Mouse (Mus musculus): ENCODE measurements around the gene Gm21093. TPM values are rescaled to one million over a fixed set of nuclear protein-coding genes. Genes with fewer than 3 reads are reported as not detected.
"Not testable (repeated sequence)": the region's sequence is repeated elsewhere in the genome, so short reads cannot be mapped to it uniquely, and the experiment has no call there.

Gene Gm21093
- total RNA-seq (2021) = 1 to 10 TPM; 7.2 to 7.4 TPM
- long read RNA-seq, experiment 1, partial matches to known transcripts = 1 of 5 reads
- long read RNA-seq, experiment 1, other reads (novel, unspliced or antisense) = 4 of 5 reads
- long read RNA-seq, experiment 2, partial matches to known transcripts = 1 of 5 reads
- long read RNA-seq, experiment 2, other reads (novel, unspliced or antisense) = 4 of 5 reads

DNA sequence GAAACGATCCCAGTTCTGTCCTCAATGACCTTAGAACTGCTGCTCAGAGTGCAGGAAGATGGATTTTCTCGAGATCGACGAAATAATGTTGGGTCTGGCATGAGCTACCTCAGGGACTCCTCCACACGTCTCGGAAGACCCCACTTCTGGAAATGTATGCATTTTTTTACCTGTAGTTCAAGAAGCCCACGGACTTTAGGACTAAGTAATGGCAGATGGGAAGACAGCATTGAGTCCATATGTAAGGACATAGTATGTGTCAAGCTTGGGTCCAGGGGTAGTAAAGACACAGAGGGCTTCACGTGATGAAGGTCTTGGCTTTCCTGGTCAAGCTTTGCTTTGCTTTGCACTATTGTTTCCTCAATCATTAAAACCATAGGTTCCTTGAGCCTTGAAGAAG lies at the start of gene Gm21093:
TSS of gene Gm21093 (minus strand) at position 101 of the 400 bp plus-strand sequence.
- DNase-seq (ENCODE audit: low spot score in 2 of 2) = not testable (repeated sequence)

Other genes starting within 250 kb of the Gm21093 start
- not detected for gene Gm21541, start 131.1 kb downstream of the Gm21093 start, total RNA-seq (2021)
- 10 to 100 TPM; 38.4 to 39.2 TPM for gene Gm20878, start 93.2 kb downstream of the Gm21093 start, total RNA-seq (2021)
- 1 to 10 TPM; 5.4 to 5.7 TPM for gene Fam205a4, start 68.7 kb downstream of the Gm21093 start, total RNA-seq (2021)
- gene Gm3893, start 56.5 kb upstream of the Gm21093 start, total RNA-seq (2021) = not detected
- gene Gm13304, start 80.1 kb upstream of the Gm21093 start, total RNA-seq (2021) = 10 to 100 TPM; 36.2 to 38.3 TPM
- gene Gm13306, start 118.7 kb upstream of the Gm21093 start, total RNA-seq (2021) = 10 to 100 TPM; 30.1 to 33.4 TPM
- gene Gm13305, start 133.9 kb upstream of the Gm21093 start, total RNA-seq (2021) = 1 to 10 TPM in 1 of 2 experiments, not detected in 1; 1.7 TPM
- 1 to 10 TPM; 8.3 to 8.6 TPM for gene Gm10600, start 205.9 kb upstream of the Gm21093 start, total RNA-seq (2021)
- not detected for gene Ccl21b, start 221.0 kb upstream of the Gm21093 start, total RNA-seq (2021)

All from left cerebral cortex, adult 18-20 months (tissue).